Mouse (Mus musculus) neutrophil, adult 59 days (primary cell): ENCODE data around the gene Btbd35f19. TPM values are rescaled to one million over a fixed set of nuclear protein-coding genes. Genes with fewer than 3 reads are reported as not detected.

Source experiments
- total RNA-seq, 2 experiments: library from RNA; stranded (reverse); gene quantifications; 1 replicate in 1 of 2; 2 replicates in 1 of 2; pipeline ENCODE4 v1.2.4; 2023

Btbd35f19 gene
- not detected for total RNA-seq

DNA sequence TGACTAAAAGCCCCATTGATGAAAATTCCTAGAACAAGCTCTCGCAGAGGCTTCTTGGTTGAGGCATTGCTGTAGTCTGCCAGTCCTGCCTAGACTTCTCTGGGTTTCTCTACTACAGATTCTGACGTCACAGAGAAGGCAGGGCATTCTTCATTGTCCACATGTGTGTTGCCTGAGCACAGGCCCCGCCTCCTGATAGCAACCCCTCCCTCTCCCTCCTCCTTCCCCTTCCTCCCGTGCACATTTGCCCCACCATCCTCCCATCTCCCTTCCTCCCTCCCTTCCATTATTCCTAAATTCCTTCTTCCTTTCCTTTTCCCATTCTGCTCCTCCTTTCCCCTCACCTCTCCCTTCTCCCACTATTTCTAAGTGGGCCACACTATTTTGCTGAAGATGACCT, at the start of gene Btbd35f19:
Gene Btbd35f19, minus strand, starts transcription at position 101 of the 400 bp plus-strand sequence.

DNA sequence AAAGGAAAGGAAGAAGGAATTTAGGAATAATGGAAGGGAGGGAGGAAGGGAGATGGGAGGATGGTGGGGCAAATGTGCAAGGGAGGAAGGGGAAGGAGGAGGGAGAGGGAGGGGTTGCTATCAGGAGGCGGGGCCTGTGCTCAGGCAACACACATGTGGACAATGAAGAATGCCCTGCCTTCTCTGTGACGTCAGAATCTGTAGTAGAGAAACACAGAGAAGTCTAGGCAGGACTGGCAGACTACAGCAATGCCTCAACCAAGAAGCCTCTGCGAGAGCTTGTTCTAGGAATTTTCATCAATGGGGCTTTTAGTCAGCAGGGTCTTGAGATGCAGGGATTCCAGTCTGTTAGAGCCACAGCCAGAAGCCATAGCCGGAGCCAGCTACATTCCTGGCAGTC, 47.6 kb downstream of the Btbd35f19 start, which contains the start of gene Btbd35f26:
Gene Btbd35f26, plus strand, starts transcription at position 301 of the 400 bp plus-strand sequence.

Other genes with a start within 250 kb of the Btbd35f19 start
- gene Spin2f, start 130.0 kb downstream of the Btbd35f19 start, total RNA-seq, result not detected
- gene Btbd35f26, start 47.5 kb downstream of the Btbd35f19 start, total RNA-seq, result not detected
- not detected for gene Gm21883, start 190.4 kb upstream of the Btbd35f19 start, total RNA-seq
- not detected for gene Spin2e, start 235.0 kb upstream of the Btbd35f19 start, total RNA-seq